Mouse (Mus musculus) thymus, postnatal 14 days (tissue): ENCODE measurements around the gene Gskip.

Experiments
- DNase-seq: peaks from one replicate; pipeline ENCODE4 v3.0.0; 2021

Gene Gskip

GRCm38 (mm10) chr12:105683933-105684901, at the start of gene Gskip:
Gene Gskip, plus strand, starts transcription at chr12:105684829.
- DNase-seq: peak; percentile 46

GRCm38 (mm10) chr12:105636551-105636950, 48.1 kb upstream of the Gskip start:
- DNase-seq: no peak

GRCm38 (mm10) chr12:105637554-105637953, 47.1 kb upstream of the Gskip start:
- DNase-seq: no peak

- DNase-seq: no peak
Observed at GRCm38 (mm10) chr12:105642770-105643321, 41.8 kb upstream of the Gskip start.

- no peak for DNase-seq
Observed at GRCm38 (mm10) chr12:105655850-105656249, 28.8 kb upstream of the Gskip start.

- no peak for DNase-seq
Observed at GRCm38 (mm10) chr12:105676274-105676673, 8.4 kb upstream of the Gskip start.

- DNase-seq: no peak
Observed at GRCm38 (mm10) chr12:105678211-105678610, 6.4 kb upstream of the Gskip start.

- DNase-seq: no peak
Observed at GRCm38 (mm10) chr12:105678762-105679161, 5.9 kb upstream of the Gskip start.

GRCm38 (mm10) chr12:105685001-105685691, 517 bp downstream of the Gskip start, which contains the start of gene Atg2b:
Gene Atg2b, minus strand, starts transcription at chr12:105685211.
- peak; percentile 96 for DNase-seq

GRCm38 (mm10) chr12:105686791-105687190, 2.2 kb downstream of the Gskip start:
- no peak for DNase-seq

GRCm38 (mm10) chr12:105687416-105687815, 2.8 kb downstream of the Gskip start:
- DNase-seq: no peak

GRCm38 (mm10) chr12:105688546-105688945, 3.9 kb downstream of the Gskip start:
- DNase-seq: no peak

GRCm38 (mm10) chr12:105689435-105689834, 4.8 kb downstream of the Gskip start:
- no peak for DNase-seq

- no peak for DNase-seq
Observed at GRCm38 (mm10) chr12:105694021-105694420, 9.4 kb downstream of the Gskip start.

- no peak for DNase-seq
Observed at GRCm38 (mm10) chr12:105695848-105696247, 11.2 kb downstream of the Gskip start.

- no peak for DNase-seq
Observed at GRCm38 (mm10) chr12:105697104-105697780, 12.6 kb downstream of the Gskip start.

GRCm38 (mm10) chr12:105700433-105700832, 15.8 kb downstream of the Gskip start:
- DNase-seq: no peak

GRCm38 (mm10) chr12:105705799-105706487, 21.3 kb downstream of the Gskip start, which contains the start of gene Ak7:
Gene Ak7, plus strand, starts transcription at chr12:105705976.
- peak; percentile 65 for DNase-seq

GRCm38 (mm10) chr12:105718616-105719015, 34.0 kb downstream of the Gskip start:
- DNase-seq: peak; percentile 68

GRCm38 (mm10) chr12:105720196-105720595, 35.6 kb downstream of the Gskip start:
- no peak for DNase-seq

- no peak for DNase-seq
Observed at GRCm38 (mm10) chr12:105721452-105722132, 37.0 kb downstream of the Gskip start.
